Mouse (Mus musculus): ENCODE measurements at regions not wholly inside any gene's neighbourhood (a gene's known extent, or its start where the extent isn't known, plus 50 kb on each side); places are given as distances from the start of the nearest gene placed in this dataset.

DNA sequence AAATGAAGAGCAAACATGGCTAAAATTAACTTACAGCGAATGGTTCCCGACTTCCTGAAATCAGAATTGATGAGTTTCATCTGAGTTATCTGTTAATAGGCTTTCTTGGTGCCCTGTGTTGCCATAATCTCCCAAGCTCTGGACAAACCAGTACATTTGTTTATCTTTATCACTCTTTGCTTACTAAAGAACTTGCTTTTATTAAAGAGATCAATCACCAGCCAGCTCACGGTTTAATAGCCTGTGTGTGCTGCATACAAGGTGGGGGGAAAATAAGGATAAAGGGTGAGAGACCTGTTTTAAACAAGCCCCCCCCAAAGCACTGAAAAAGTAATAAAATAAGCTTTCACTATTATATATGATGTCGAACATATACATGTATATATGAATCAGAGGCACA is 441.3 kb downstream of the Rwdd3 start:
- no peak for TF ChIP-seq POLR2A (IDR thresholded peaks at IDR 0.05; ENCODE audit: borderline replicate concordance, extremely low read depth, insufficient read depth, insufficient read length, poor library complexity, severe bottlenecking)
- TF ChIP-seq CTCF (IDR thresholded peaks at IDR 0.05; ENCODE audit: borderline replicate concordance, extremely low read depth, insufficient read depth, insufficient read length): no peak
